Mouse (Mus musculus) lung, postnatal 25 days (tissue): Measurements from ENCODE around the gene Plekho1.
A peak's percentile ranks its signal among the peaks of the same experiment; 100 is the strongest.

Source experiments
- DNase-seq: peaks from one replicate; pipeline ENCODE4 v3.0.0; 2022; ENCODE audit warnings: low spot score

Plekho1 gene

DNA sequence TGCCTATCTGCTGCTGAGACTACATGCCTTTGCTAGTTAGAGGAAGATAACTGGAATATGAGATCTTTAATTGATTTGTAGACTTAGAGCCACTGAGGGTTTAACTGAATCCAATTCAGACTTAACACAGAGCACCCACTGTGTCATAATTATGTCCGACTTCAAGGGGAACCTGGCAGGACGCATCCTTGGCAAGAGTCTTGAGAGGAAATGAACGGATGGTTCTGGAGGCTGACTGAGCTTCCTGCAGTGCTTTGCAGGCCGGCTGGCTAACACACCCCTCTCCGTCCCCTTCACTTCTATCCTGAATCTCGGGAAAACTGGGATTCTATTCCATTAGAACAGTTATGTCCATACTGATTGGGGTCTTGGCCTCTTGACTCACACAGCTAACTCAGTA, 12.7 kb upstream of the Plekho1 start:
- DNase-seq, result no peak

DNA sequence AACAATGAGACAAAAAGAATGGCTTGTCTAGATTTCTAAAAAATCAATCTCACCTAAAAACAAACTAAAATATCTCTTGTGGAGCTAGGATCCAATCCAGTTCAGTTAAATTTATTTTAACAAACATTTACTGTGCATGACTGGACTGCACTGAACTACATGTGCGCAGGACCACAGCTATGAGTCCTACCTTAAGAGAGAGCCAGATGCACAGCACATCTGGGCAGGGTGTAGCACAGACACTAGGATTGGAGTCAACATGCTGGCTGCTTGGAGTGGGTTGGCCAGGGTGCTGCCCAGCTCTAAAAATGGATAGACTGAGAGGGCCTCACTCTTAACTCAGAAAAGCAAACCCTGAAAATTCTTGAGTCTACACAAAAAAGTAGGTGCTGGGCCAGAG, 5.8 kb upstream of the Plekho1 start:
- DNase-seq, result no peak

DNA sequence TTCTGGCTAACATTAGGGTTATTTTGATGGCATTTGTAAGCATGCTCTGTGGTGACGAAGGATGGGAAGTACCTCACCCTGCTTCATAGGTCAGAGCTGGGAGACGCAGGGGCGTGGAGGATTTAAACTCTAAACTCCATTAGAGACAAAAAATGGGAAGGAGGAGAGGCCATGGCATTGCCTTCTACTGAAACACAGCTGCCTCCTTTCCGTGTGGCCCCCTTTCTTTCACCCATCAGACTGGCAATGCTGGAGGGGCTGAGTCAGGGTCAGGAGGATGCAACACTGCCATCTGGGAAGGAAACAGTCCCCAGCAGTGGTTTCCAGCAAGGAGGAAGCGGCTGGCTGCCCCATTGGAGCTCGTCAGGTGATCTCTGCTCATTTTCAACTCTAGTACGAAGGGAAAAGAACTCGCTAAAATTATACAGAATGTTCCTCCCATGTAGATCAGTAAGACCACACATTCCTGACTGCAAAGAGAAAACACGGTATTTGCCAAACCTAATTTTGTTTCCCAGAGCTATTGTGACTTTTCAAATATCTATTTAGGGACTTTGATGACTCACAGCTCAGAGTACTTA, 5.2 kb upstream of the Plekho1 start:
- DNase-seq, result no peak

DNA sequence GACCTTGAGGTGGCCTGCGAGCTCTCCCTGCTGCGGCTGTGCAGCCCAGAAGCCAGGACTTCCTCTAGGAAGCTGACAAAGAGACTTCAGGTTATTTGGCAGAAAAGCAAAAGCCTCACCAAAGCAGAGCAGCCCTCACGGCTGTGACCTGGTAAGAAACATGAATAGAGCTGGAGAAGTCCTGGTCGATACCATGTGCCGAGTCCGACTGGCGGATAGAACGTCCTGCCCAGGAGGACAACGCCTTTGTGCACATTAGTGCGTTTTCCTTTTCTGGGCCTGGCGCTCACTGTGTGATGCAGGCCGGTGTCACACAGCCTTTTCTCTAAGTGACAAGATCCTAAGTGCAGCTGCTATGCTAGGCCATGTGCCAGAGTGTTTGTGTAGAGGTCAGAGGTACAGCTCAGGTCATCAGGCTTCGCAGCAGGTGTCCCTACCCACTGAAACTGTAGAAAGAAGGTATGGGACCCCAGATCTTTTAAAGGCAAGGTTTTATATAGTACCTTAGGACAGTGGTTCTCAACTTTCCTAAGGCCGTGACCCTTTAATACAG, 4.4 kb upstream of the Plekho1 start:
- DNase-seq, result no peak

DNA sequence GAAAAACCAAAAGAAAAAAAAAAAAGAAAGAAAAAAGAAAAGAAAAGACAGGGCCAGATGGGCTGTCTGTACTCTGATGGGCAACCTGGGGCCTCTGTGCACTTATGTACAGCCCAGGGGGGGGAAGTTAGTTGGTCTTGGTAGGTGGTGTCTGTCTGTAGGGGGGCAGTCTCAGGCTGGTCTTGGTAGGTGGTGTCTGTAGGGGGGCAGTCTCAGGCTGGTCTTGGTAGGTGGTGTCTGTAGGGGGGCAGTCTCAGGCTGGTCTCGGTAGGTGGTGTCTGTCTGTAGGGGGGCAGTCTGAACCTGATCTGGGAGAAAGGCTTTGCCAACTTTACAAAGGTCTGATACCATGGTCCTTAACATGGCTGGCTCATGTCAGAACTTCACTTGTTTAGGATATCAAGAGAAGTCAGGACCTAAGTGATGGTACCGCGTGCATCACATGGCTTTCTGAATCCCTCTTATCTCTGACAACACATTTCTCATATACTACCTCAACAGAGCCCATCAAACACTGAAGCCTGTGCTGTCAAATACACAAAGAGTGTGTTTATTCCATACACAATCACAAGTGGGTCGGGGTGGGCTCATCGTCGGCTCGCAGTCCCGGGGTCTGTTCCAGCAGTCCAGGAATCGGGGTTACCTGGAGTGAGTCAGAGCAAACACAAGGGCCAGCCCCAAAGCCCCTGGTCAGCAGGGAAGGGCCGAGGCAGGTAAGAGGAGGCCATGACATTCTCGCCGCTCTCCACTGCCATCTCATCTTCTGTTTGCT, 3.7 kb upstream of the Plekho1 start:
- DNase-seq, result no peak

DNA sequence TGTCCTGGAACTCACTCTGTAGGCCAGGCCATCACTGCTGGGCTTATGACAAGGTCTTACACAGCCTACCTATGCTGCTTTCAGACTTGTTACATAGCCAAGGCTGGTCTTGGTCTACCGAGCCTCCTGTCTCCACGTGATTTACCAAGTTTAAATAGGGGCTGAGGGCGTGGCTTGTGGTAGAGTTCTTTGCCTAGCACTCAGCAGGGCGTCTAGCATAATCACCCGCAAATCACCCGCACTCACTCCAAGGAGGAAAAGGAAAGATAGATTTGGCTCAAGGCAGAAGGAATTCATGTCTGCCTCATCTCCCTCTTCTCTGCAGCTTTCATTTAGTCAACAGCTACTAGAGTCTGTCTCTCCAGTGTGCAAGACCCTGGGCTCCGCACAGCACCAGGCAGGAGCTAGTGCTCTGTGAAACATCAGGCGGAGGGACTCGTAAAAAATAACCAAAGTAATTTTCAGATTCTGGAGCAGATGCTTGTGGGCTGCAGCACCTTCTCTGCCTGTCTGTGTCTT, 1.5 kb upstream of the Plekho1 start:
- peak; percentile 46 for DNase-seq

DNA sequence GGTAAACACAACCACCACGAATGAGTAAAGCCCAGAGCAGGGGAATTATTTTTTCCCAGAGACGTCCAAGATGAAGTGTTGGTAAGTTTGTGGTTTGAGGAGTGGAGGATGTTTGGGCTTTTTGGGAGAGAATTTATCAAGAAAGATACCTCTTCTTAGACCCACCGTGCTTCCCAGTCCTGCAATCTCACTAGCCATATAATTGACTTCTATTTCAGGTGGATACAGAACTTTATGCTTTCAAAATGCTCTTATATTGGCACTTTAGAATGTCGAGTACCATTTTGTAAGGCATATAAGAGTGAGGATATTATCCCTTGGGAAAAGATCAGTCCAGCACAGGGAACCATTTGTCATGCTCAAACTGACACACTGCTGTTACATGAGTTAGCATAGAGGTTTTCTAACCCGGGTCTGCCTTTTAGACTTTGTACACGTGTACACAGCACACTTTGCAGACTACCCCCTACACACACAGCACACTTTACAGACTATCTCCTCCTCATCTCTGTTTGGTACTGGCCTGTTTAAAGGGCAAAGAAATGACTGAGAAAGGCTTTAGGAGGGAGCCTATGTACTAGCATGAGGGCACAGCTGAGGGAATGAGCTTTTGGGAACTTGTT, 761 bp upstream of the Plekho1 start:
- DNase-seq, result no peak

DNA sequence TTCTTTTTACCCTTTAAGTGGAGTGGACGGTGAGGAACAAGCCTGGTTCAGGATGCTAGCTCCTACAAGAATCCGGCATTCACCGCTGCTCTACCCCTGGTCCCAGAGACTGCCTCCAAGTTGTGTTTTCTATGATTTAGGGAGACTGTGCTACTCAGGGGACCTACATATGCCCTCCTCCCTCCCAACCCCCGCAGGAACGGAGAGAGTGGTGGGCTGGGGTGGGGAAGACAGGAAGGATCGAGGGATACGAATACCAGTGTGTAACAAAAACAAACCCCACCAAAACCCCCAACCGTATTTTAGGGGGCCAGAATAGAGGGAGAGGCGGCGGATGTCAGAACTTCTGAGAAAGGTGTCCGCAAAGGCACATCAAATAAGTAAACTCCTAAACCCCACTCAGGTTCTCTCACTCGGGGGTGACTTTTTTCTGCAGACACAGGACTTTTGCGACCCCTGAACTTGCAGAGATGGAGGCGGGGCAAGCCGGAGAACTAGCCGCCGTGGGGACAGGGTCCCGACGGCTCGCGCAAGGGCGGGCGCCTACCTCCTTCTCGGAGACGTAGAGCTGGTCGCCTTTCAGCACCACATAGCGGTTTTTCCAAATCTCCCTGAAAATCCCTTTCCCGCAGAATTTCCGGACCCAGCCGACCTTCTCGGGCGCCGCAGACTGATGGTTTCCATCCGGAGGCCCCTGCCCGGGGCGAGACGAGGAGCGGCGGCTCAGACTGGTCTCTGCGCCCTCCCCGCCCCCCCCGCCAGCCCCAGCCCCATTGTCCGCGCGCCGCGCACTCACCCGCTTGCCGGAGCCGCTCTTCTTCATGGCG, 613 bp downstream of the Plekho1 start:
- no peak for DNase-seq

DNA sequence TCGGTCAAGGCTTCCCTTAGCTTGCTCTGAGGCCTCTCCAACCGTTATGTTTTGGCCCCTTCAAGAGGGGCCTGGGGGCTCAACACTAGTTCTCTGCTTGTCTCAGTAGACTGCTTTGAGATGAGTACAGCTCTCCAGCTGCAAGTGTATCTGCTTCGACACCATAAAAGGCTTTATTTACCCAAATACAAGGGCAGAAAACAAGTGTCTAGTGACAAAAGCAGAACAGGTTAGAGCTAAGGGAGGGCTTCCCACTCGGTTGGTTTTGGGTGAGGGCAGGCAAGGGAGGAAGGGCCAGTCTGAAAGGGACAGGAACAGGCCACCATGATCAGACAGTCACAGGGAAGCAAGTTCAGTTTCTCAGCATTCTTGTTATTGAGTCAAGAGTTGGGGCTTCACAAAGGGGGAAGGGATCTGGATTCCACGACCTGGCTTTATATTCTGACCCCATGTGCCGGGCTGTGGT, 1.4 kb downstream of the Plekho1 start:
- DNase-seq, result peak; percentile 34

DNA sequence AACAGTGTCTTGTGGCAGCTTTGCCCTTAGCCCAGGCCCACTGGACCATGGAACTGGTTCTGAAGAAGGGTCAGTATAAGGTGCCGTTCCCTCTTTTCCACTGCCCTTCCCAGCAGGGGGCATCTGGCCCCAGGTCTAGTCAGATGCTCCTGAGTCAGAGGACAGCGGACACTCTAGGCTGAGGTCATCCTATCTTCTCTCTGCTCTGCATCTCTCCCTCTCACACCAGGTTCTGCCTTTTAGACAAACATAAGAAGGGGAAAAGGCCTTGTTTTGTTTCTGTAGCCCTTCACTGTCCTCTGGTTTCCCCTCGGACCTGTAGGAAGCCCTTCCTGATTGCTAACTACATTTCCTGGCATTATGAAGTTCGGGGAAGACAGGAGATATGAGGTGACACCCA, 1.9 kb downstream of the Plekho1 start:
- peak; percentile 43 for DNase-seq

DNA sequence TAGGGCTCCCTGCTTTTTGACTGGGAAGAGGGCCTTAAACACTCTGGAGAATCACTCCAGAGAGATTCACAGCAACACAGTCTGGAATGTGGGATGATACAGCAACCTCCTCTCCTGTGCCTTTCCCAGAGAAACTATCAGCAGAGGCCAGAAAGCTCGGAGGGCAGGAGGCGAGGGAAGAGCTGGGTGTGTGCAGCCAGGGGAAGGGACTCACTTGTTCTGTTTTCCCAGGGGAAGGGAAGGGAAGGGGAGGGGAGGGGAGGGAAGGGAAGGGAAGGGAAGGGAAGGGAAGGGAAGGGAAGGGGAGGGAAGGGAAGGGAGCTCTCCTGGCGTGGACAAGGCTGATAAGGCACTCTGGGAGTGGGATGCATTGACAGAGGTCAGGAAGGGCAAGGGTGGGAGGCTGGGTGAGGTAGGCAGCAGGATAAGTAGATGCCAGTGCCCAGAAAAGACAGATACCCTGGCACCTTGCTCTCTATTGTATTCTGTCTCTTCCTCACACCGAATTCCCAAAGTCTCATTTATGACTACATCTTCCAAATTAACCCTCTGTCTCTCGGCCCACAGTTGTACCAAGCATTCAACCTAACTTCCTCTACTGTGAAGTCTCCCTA, 2.7 kb downstream of the Plekho1 start:
- peak; percentile 39 for DNase-seq

DNA sequence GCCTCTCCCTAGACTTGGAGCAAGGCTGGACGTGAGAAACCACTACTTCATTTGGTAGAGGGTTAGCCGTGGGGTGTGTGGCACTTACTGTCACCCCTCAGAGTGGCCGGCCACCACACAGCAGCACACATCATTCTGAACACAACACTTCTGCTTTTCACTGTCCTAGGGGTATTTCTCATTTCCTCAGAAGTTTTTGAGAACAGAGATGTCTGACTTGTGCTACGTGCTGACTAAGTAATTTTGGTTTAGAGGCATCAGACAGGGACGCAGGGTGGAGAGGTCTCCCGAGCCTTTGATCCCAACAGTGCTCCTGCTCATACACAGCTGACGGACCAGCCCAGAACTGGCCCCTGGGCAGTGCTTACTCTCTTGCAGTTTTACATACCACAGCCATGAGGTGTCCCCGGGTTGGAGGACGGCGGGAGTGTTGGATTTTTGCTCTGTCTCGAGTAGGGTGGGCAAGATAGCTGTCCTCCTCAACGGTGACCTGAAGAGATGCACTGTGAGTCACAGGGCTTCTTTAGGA, 5.3 kb downstream of the Plekho1 start:
- peak; percentile 16 for DNase-seq

DNA sequence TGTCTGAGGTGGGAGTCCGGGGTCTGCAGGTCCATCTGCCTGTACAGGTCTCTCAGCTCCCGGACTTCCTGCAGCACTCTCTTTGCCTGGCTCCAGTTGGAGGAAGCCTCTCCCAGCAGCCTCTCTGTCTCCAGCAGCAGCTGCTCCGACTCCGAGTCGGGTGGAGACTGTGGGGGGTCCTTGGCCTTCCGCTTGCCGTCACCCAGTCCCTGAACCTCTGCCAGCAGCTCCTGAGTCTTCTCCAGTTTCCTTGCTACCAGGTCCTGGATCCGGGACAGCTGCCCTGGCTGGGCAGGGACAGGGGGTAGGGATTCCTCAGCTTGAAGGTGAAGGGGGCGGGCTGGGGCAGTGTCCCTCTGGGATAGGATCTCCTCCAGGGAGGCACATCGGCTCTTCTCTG, 6.8 kb downstream of the Plekho1 start:
- peak; percentile 51 for DNase-seq

DNA sequence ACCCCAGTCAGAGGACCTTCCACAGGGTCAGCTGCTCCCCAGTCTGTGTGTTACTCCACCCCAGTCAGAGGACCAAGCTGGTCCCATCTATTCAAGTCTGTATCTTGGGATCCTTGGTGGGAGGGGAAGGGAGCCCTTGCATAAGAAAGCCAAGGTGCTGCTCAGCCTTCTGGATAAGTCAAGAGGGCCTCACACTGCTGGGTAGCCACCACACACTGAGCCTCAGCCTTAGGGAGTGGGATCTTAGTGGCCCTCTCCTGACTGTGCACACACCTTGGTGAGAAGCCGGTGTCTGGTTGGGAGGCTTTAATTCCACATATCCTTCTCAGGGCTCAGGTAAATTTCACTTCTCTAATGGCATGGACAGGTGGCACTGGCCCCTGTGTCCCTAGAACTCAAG, 7.7 kb downstream of the Plekho1 start:
- DNase-seq, result no peak

DNA sequence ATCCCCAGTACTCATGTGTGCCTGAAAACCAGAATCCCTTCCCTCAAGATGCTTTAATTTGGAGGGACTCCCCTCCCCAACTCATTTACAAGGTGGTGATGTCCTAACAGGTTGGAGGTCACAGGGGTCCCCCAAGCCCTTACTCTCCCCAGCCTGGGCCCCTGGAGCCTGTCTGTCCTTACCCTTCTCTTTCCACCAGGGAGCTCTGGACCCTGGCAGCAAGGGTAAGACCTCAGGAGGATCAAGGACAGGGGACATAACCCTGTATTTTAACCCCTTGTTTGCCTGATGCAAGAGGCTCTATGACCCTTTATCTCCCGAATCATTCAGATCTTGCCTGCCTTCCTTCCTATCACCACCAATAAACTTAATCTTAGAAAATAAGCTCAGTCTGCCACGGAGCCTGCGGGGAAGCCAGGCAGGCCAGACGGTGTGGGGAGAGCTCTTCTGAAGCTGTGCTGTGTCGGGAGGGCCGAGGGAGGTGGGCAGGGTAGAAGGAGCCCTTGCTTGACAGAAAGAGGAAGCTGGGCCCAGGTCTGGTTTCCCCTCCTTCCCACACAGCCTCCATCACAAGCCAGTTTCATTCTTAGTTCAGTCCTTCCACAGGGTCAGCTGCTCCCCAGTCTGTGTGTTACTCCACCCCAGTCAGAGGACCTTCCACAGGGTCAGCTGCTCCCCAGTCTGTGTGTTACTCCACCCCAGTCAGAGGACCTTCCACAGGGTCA, 8.3 kb downstream of the Plekho1 start:
- peak; percentile 36 for DNase-seq

DNA sequence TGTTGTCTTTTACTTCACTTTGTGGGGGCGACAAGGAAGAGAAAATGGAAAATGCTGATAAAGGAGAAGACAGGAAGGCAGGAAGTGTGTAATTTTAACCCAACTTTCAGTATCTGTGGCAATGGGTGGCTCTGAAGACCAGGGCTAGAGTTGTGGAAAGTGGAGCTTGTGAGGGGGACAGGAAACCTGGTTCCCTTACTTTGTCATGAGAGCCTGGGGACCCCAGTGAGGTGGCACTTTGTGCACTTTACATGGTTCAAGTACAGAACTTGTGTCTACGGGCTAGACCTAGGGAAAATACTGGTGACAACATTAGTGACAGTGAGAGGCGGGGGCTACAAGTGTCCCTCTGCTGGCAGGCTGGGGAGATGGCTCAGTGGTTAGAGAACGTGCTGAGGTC, 8.8 kb downstream of the Plekho1 start:
- DNase-seq, result no peak

DNA sequence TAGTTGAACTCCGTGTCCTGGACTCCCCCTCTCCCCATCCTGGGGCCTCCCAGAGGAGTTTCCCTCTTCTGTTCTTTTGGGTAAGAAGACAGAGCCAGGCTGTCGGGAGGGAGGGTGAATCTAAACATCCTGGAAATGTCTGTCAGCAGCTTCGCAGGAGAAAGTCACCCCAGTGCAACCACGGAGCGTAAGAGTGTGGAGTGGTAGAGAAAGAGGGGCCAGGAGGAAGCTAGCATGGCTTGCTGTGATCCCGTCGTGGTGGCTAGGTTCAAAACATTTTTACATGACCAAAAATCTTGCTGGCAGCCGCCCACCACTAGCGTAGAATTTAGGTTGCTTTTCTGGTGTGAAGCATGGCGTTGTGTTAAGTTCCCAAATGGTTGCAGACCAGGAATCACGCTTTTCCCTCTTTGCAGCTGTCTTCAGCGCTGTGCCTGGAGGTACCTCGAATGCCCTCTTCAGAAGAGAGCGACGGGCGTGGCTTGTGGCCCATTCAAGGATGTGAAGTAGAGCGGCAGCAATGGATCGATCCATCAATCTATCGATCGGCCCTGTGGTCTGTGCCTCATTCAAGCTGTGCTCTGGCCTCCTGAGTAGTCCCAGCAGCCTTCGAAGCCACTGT, 9.7 kb downstream of the Plekho1 start:
- DNase-seq, result peak; percentile 38

DNA sequence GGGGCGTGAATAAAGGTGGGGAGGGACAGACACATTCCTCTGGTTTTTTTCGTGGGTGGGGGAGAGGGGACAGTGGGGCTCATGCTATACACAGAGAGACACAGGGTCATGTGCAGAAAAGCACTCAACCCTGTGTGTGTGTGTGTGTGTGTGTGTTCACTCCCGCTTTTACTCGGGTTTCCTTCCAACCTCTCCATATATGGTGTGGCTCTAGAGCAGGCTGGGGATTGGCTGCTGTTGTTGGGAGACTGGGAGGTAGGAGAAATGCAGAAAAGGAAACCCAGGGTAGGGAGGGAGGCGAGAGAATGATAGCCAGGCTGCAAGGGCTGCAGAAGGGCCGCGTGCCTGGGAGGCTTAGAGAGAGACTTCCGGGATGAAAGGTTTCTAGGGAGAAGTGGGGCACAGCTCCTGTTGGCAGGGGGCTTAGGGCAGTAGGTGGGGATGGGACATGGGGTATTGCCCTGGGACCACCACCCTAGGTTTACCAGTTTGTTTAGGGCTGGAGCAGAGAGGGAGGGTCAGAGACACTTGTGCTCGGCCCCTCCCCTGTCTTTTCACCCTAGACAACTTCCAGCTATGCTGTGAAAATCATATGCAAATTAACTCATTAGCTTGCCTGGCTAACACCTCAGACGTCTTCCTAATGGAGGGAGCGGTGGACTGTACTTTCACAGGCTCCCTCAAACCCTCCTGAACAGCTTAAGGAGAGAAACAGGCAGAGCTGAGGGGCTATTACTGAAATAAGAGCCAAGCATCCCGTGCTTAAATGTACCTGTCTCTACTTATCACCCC, 10.4 kb downstream of the Plekho1 start:
- peak; percentile 69 for DNase-seq

DNA sequence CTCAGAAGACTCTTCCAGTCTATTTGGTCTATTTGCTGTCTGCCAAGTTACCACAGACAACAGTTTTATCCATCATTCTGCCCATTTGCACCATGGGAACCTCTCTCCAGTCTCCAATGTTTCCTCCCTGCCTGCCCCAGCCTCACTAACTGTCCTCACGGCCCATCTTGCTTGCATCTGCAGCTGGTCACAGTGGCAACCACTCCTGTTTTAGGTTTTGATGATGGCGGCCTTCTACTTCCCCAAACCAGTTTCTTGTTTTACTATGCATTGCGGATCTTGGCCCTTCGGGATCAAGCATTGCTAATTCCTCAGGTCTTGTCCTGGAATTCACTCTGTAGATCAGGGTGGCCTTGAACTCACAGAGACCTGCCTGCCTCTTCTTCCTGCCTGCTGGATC, 13.7 kb downstream of the Plekho1 start:
- no peak for DNase-seq
